Mouse (Mus musculus): ENCODE data around the gene Atp11a. TPM values are rescaled to one million over a fixed set of nuclear protein-coding genes. Genes with fewer than 3 reads are reported as not detected.

Gene Atp11a
- polyA plus RNA-seq, 1 experiment from 2014 or later: 13.6 TPM

DNA sequence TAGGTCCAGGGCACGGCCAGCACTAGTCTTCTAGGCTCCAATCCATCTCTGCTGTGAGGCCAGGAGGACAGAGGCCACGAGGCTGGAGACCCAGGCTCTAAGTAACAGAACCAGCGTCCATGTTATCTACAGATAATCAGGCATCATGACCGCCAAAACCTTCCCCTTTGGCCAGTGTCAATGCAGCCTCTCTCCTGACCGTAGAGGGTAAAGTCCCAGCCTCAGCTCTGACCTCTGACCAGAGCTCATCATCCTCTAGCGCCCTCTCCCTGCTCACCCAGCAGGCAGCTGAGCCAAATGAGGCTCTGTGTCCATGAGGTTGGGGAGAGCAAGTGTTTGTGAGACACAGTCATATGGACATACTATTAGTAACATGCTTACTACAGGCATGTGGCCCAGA, 42.3 kb downstream of the Atp11a start:
- H3K9me3 ChIP-seq (ENCODE audit: control insufficient read depth, low read length): no peaks in the 10 kb centered on the region
- H3K9ac ChIP-seq (replicated peaks; ENCODE audit: low read length): no peak overlapping the region
- no peak overlapping the region for H3K4me2 ChIP-seq (ENCODE audit: low read length)
- no peak overlapping the region for H3K27ac ChIP-seq (replicated peaks; ENCODE audit: low read depth, low read length)
- H3K4me3 ChIP-seq (replicated peaks; ENCODE audit: low read depth, low read length): no peak overlapping the region
- DNase-seq (no peak), ATAC-seq (ENCODE audit: low FRiP score, low TSS enrichment) (no peak)
- H3K27me3 ChIP-seq (ENCODE audit: control insufficient read depth, insufficient read depth, low read length): no peaks in the 10 kb centered on the region
- 0 out of 2 replicates have a peak, but pooled peaks cover 3% of the 10 kb centered on the region for H3K4me1 ChIP-seq (ENCODE audit: control insufficient read depth, insufficient read depth, low read length)
- 72% methylated on average over 6 of the region's 6 CpGs for WGBS
- no peaks in the 10 kb centered on the region for H3K36me3 ChIP-seq (ENCODE audit: control insufficient read depth, insufficient read depth, low read length)

DNA sequence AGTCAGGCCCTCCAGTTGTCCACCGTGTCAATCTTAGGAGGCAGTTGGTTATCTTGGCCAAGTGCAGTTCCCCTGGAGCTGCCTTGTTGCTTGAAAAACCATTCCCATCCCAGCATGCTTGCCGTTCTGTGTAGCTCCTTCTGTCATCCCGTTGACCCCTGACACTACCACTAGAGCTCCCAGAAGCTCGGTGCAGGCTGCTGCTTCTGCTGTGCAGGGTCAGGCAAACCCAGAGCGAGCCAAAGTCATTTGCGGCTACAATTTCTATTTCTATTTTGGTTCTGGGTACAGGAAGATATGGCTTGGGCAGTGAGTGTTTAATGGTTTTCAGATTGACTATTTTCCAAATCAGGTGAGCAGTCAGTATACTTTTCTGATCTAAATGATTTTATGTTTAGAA, 43.0 kb downstream of the Atp11a start:
- no peaks in the 10 kb centered on the region for H3K36me3 ChIP-seq (ENCODE audit: control insufficient read depth, insufficient read depth, low read length)
- 0 out of 2 replicates have a peak, but pooled peaks cover 3% of the 10 kb centered on the region for H3K4me1 ChIP-seq (ENCODE audit: control insufficient read depth, insufficient read depth, low read length)
- WGBS: 61% methylated on average over 6 of the region's 6 CpGs
- H3K27me3 ChIP-seq (ENCODE audit: control insufficient read depth, insufficient read depth, low read length): no peaks in the 10 kb centered on the region
- no peak for ATAC-seq (ENCODE audit: low FRiP score, low TSS enrichment)
- H3K27ac ChIP-seq (replicated peaks; ENCODE audit: low read depth, low read length): no peak overlapping the region
- H3K9ac ChIP-seq (replicated peaks; ENCODE audit: low read length): no peak overlapping the region
- H3K9me3 ChIP-seq (ENCODE audit: control insufficient read depth, low read length): no peaks in the 10 kb centered on the region
- no peak for DNase-seq
- no peak overlapping the region for H3K4me3 ChIP-seq (replicated peaks; ENCODE audit: low read depth, low read length)
- no peak overlapping the region for H3K4me2 ChIP-seq (ENCODE audit: low read length)

DNA sequence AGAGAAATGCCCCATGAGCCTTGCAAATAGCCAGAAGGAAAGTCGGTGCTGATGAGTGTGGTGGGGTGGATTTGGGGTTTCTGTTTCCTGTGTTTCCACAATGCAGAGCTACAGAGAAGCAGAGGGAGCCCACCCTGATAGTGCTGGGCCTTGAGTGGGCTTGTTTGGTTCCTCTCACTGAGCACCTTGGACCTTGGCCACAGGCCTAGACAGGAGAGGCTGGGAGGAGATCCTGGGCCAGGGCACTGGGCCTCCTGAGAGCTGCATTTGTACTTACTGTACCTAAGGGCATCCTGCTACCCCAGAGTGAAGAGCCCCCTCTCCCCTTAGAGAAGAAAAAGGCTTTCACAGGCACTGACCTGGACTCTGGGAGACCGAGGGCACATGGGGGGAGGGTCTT, 43.4 kb downstream of the Atp11a start:
- H3K9me3 ChIP-seq (ENCODE audit: control insufficient read depth, low read length): no peaks in the 10 kb centered on the region
- 71% methylated on average over 2 of the region's 2 CpGs for WGBS
- no peak overlapping the region for H3K4me3 ChIP-seq (replicated peaks; ENCODE audit: low read depth, low read length)
- H3K36me3 ChIP-seq (ENCODE audit: control insufficient read depth, insufficient read depth, low read length): no peaks in the 10 kb centered on the region
- ATAC-seq (ENCODE audit: low FRiP score, low TSS enrichment) (no peak), DNase-seq (no peak)
- H3K27ac ChIP-seq (replicated peaks; ENCODE audit: low read depth, low read length): no peak overlapping the region
- H3K4me1 ChIP-seq (ENCODE audit: control insufficient read depth, insufficient read depth, low read length): peaks cover 5% of the 10 kb centered on the region; the same call in 1 of the 2 replicates
- H3K9ac ChIP-seq (replicated peaks; ENCODE audit: low read length): no peak overlapping the region
- H3K27me3 ChIP-seq (ENCODE audit: control insufficient read depth, insufficient read depth, low read length): no peaks in the 10 kb centered on the region
- H3K4me2 ChIP-seq (ENCODE audit: low read length): no peak overlapping the region

DNA sequence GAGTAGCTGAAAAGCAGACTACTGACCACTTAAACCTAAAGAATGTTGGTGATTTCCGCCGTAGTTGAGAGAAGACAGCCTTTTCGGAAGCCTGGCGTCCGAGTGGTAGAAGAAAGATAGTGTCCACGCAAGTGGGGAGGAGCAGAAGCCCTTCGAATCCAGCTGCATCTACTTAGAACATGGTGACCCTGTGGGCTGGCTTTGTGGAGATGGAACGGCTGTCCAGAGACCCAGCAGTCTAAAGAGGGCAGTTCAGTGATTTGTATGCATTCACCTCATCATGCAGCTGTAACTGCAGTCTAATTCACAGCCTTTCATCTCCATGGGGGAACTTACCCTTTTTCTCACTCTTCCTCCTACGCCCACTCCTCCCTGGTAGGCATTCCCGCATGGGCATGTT, 44.8 kb downstream of the Atp11a start:
- Histone ChIP-seq H3K36me3 (ENCODE audit: control insufficient read depth, insufficient read depth, low read length) (no peaks in the 10 kb centered on the region), H3K9me3 (ENCODE audit: control insufficient read depth, low read length) (no peaks in the 10 kb centered on the region), H3K27ac (replicated peaks; ENCODE audit: low read depth, low read length) (no peak overlapping the region), H3K9ac (replicated peaks; ENCODE audit: low read length) (no peak overlapping the region), H3K27me3 (ENCODE audit: control insufficient read depth, insufficient read depth, low read length) (no peaks in the 10 kb centered on the region), H3K4me1 (ENCODE audit: control insufficient read depth, insufficient read depth, low read length) (peaks cover 11% of the 10 kb centered on the region; the same call in 1 of the 2 replicates), H3K4me2 (ENCODE audit: low read length) (no peak overlapping the region), H3K4me3 (replicated peaks; ENCODE audit: low read depth, low read length) (no peak overlapping the region)
- no peak for ATAC-seq (ENCODE audit: low FRiP score, low TSS enrichment)
- WGBS: 84% methylated on average over 10 of the region's 10 CpGs
- no peak for DNase-seq

DNA sequence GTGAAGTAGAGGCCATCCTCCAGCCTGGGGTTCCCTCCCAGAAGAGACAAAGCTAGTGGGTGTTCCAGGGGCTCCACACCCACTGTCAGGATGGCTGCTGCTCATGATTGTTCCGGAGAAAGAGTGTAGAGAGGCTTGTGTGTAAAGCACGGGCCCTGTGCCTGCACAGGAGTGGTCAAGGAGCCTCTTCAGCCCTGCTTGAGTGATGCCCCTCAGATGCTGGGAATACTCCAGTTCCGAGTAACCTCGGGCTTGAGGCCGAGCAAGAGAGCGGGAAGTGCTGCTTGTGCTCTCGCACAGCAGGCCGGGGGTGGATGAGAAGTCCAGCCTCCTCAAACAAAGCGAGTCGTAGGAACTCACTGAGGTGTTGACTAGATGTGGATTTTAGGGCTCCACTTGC, 46.3 kb downstream of the Atp11a start:
- Histone ChIP-seq H3K9me3 (ENCODE audit: control insufficient read depth, low read length) (no peaks in the 10 kb centered on the region), H3K36me3 (ENCODE audit: control insufficient read depth, insufficient read depth, low read length) (no peaks in the 10 kb centered on the region), H3K4me2 (ENCODE audit: low read length) (no peak overlapping the region), H3K4me3 (replicated peaks; ENCODE audit: low read depth, low read length) (no peak overlapping the region), H3K4me1 (ENCODE audit: control insufficient read depth, insufficient read depth, low read length) (peaks cover 11% of the 10 kb centered on the region; the same call in 1 of the 2 replicates), H3K27ac (replicated peaks; ENCODE audit: low read depth, low read length) (no peak overlapping the region), H3K27me3 (ENCODE audit: control insufficient read depth, insufficient read depth, low read length) (no peaks in the 10 kb centered on the region), H3K9ac (replicated peaks; ENCODE audit: low read length) (no peak overlapping the region)
- DNase-seq: no peak
- no peak for ATAC-seq (ENCODE audit: low FRiP score, low TSS enrichment)
- 82% methylated on average over 10 of the region's 10 CpGs for WGBS

DNA sequence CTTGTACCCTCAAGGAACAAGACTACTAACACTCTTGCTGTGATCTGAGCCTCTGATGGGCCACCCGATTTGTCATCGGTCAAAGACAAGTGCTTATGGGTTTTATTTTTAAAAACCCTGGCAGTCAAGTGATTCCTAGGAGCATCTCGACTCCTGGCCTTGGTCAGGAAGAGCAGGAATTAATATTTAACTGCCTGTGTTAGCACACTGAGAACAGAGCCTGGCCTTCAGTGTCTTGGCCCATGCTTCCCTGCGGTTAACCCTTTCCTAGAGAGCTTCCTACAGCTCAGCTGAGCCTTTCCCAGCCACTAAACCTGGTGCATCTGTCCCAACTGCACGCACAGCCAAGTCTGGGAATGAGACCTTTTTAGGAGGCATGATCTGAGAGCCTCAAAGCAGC, 48.1 kb downstream of the Atp11a start:
- no peaks in the 10 kb centered on the region for H3K9me3 ChIP-seq (ENCODE audit: control insufficient read depth, low read length)
- no peak overlapping the region for H3K27ac ChIP-seq (replicated peaks; ENCODE audit: low read depth, low read length)
- no peak overlapping the region for H3K9ac ChIP-seq (replicated peaks; ENCODE audit: low read length)
- no peak overlapping the region for H3K4me2 ChIP-seq (ENCODE audit: low read length)
- DNase-seq (no peak), ATAC-seq (ENCODE audit: low FRiP score, low TSS enrichment) (no peak)
- H3K4me1 ChIP-seq (ENCODE audit: control insufficient read depth, insufficient read depth, low read length): peaks cover 8% of the 10 kb centered on the region; the same call in 1 of the 2 replicates
- no peaks in the 10 kb centered on the region for H3K27me3 ChIP-seq (ENCODE audit: control insufficient read depth, insufficient read depth, low read length)
- H3K36me3 ChIP-seq (ENCODE audit: control insufficient read depth, insufficient read depth, low read length): no peaks in the 10 kb centered on the region
- WGBS: 81% methylated on average over 5 of the region's 5 CpGs
- no peak overlapping the region for H3K4me3 ChIP-seq (replicated peaks; ENCODE audit: low read depth, low read length)

DNA sequence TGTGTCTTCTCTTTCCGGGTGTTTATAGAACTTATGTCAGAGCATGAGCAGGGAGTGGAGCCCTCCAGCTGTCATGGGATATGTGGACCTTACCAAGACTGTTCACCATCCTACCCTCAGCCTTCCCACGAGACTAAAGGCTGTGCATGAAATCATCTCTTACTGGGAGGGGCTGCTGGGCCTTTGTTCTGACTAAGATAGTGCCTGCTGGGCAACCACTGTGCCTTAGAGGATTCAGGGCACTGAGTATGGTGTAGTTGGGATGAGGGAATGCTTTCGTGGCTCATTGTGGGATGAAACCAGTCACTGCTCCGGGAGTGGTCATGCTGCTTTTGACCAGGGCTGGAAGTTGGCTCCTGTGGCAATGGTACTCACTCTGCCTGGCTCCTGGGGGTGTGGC, 48.8 kb downstream of the Atp11a start:
- WGBS: 47% methylated on average over 4 of the region's 4 CpGs

DNA sequence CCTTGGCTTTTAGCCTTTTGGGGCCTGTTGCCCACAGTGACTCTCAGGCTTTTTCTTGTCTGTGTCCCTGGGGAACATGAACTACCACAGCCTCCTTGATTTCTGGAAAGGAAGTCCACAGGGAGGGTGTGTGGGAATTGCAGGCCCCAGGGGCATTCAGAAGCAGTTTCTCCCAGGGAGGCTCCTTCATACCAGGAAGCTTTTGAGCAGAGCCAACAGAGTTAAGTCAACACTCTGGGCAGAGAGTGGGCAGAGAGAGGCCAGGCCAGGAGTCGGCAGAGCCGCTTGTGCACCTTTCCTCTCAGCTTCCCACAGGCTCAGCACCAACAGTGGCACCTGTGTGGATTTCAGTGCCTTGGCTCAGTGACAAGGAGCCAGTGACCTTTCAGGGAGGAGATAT, 51.2 kb downstream of the Atp11a start:
- DNase-seq: no peak
- WGBS: 94% methylated on average over 2 of the region's 2 CpGs
- no peaks in the 10 kb centered on the region for H3K9me3 ChIP-seq (ENCODE audit: control insufficient read depth, low read length)
- H3K4me3 ChIP-seq (replicated peaks; ENCODE audit: low read depth, low read length): no peak overlapping the region
- H3K27ac ChIP-seq (replicated peaks; ENCODE audit: low read depth, low read length): no peak overlapping the region
- ATAC-seq (ENCODE audit: low FRiP score, low TSS enrichment): no peak
- H3K27me3 ChIP-seq (ENCODE audit: control insufficient read depth, insufficient read depth, low read length): no peaks in the 10 kb centered on the region
- peaks cover 8% of the 10 kb centered on the region; the same call in 1 of the 2 replicates for H3K4me1 ChIP-seq (ENCODE audit: control insufficient read depth, insufficient read depth, low read length)
- no peak overlapping the region for H3K9ac ChIP-seq (replicated peaks; ENCODE audit: low read length)
- peaks cover 11% of the 10 kb centered on the region; the same call in 1 of the 2 replicates for H3K36me3 ChIP-seq (ENCODE audit: control insufficient read depth, insufficient read depth, low read length)
- no peak overlapping the region for H3K4me2 ChIP-seq (ENCODE audit: low read length)

More for the DNA sequence above, 48.8 kb downstream of the Atp11a start:
- Histone ChIP-seq H3K27me3 (ENCODE audit: control insufficient read depth, insufficient read depth, low read length) (no peaks in the 10 kb centered on the region), H3K27ac (replicated peaks; ENCODE audit: low read depth, low read length) (0 out of 2 replicates have a peak overlapping the region, but pooled peaks have one; percentile 41), H3K4me3 (replicated peaks; ENCODE audit: low read depth, low read length) (no peak overlapping the region), H3K4me1 (ENCODE audit: control insufficient read depth, insufficient read depth, low read length) (peaks cover 8% of the 10 kb centered on the region; the same call in 1 of the 2 replicates), H3K9ac (replicated peaks; ENCODE audit: low read length) (no peak overlapping the region), H3K36me3 (ENCODE audit: control insufficient read depth, insufficient read depth, low read length) (no peaks in the 10 kb centered on the region), H3K9me3 (ENCODE audit: control insufficient read depth, low read length) (no peaks in the 10 kb centered on the region), H3K4me2 (ENCODE audit: low read length) (no peak overlapping the region)
- ATAC-seq (ENCODE audit: low FRiP score, low TSS enrichment) (no peak), DNase-seq (no peak)

DNA sequence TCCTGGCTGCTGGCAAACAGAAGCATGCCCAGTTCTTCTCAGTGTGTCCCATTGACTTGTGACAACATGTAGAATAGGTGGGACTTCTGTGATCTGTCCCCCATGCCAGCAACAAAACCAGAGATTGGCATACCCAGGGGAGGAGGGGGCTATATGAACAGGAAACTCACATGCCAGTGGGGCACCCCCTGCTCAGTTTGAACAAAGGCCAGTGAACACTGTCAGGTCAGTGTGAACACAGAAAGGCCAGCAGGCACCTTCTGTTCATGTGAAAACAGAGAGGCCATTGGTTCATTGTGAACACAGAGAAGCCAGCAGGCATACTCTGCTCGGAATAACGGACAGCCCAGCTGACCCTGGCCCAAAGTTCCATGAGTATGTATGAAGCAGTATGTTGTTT, 52.7 kb downstream of the Atp11a start:
- Histone ChIP-seq H3K9me3 (ENCODE audit: control insufficient read depth, low read length) (no peaks in the 10 kb centered on the region), H3K4me1 (ENCODE audit: control insufficient read depth, insufficient read depth, low read length) (peaks cover 8% of the 10 kb centered on the region; the same call in 1 of the 2 replicates), H3K27ac (replicated peaks; ENCODE audit: low read depth, low read length) (no peak overlapping the region), H3K36me3 (ENCODE audit: control insufficient read depth, insufficient read depth, low read length) (peaks cover 16% of the 10 kb centered on the region; the same call in 1 of the 2 replicates), H3K27me3 (ENCODE audit: control insufficient read depth, insufficient read depth, low read length) (no peaks in the 10 kb centered on the region), H3K4me2 (ENCODE audit: low read length) (no peak overlapping the region), H3K9ac (replicated peaks; ENCODE audit: low read length) (no peak overlapping the region), H3K4me3 (replicated peaks; ENCODE audit: low read depth, low read length) (no peak overlapping the region)
- no peak for DNase-seq
- ATAC-seq (ENCODE audit: low FRiP score, low TSS enrichment): no peak
- 63% methylated on average over 2 of the region's 2 CpGs for WGBS

Data from midbrain, embryonic 14.5 days (tissue).